Mouse (Mus musculus) CH12.LX (cell line): ENCODE data around the gene Rc3h1.

Experiments
- CHD2 ChIP-seq: IDR thresholded peaks from 2 replicates; pipeline ENCODE4 v1.6.1; 2011; ENCODE audit warnings: low read length, improper control_type of control experiment
- CTCF ChIP-seq, 2 experiments: IDR thresholded peaks in 1 of 2; conservative IDR thresholded peaks in 1 of 2; 2 replicates each; pipeline ENCODE4 v1.5.1; 2011 to 2012; ENCODE audit warnings: low read depth in 2 of 2, low read length in 2 of 2, improper control_type of control experiment in 1 of 2, inconsistent platforms in 1 of 2, mild to moderate bottlenecking in 1 of 2, moderate library complexity in 1 of 2
- HCFC1 ChIP-seq: IDR thresholded peaks from 2 replicates; pipeline ENCODE4 v1.6.1; 2012; ENCODE audit warnings: low read depth, mild to moderate bottlenecking, inconsistent platforms, low read length, improper control_type of control experiment
- JUND ChIP-seq: conservative IDR thresholded peaks from 2 replicates; pipeline ENCODE4 v1.6.1; 2011; ENCODE audit warnings: low read depth, low read length, improper control_type of control experiment
- MYC ChIP-seq: IDR thresholded peaks from 2 replicates; pipeline ENCODE4 v1.6.1; 2011; ENCODE audit warnings: low read depth, mild to moderate bottlenecking, improper control_type of control experiment, low read length
- NELFE ChIP-seq: IDR thresholded peaks from 2 replicates; pipeline ENCODE4 v1.6.1; 2011; ENCODE audit warnings: low read depth, low read length, improper control_type of control experiment
- POLR2A ChIP-seq: IDR thresholded peaks from 2 replicates; pipeline ENCODE4 v1.6.1; 2011; ENCODE audit warnings: low read depth, mild to moderate bottlenecking, improper control_type of control experiment, low read length
- POLR2AphosphoS2 ChIP-seq: IDR thresholded peaks from 2 replicates; pipeline ENCODE4 v1.6.1; 2011; ENCODE audit warnings: low read depth, low read length, improper control_type of control experiment
- RCOR1 ChIP-seq: conservative IDR thresholded peaks from 2 replicates; pipeline ENCODE4 v1.6.1; 2012; ENCODE audit warnings: low read depth, mild to moderate bottlenecking, inconsistent platforms, low read length, improper control_type of control experiment
- TCF12 ChIP-seq: IDR thresholded peaks from 2 replicates; pipeline ENCODE4 v1.6.1; 2014; ENCODE audit warnings: low read depth, mild to moderate bottlenecking, inconsistent platforms, low read length, improper control_type of control experiment
- UBTF ChIP-seq: IDR thresholded peaks from 2 replicates; pipeline ENCODE4 v1.6.1; 2012; ENCODE audit warnings: low read depth, mild to moderate bottlenecking, inconsistent platforms, low read length, improper control_type of control experiment, moderate library complexity
- USF1 ChIP-seq: IDR thresholded peaks from 2 replicates; pipeline ENCODE4 v1.6.1; 2014; ENCODE audit warnings: low read depth, mild to moderate bottlenecking, inconsistent platforms, low read length, improper control_type of control experiment
- USF2 ChIP-seq: conservative IDR thresholded peaks from 2 replicates; pipeline ENCODE4 v1.6.1; 2011; ENCODE audit warnings: low read depth, low read length, improper control_type of control experiment
- ZKSCAN1 ChIP-seq: IDR thresholded peaks from 2 replicates; pipeline ENCODE4 v1.6.1; 2012; ENCODE audit warnings: low read depth, inconsistent platforms, low read length, improper control_type of control experiment, borderline replicate concordance

GRCm38 (mm10) chr1:160904047-160904446, 2.2 kb upstream of the Rc3h1 start:
- no peak for TF ChIP-seq ZKSCAN1
- no peak for TF ChIP-seq JUND
- no peak for TF ChIP-seq POLR2A
- TF ChIP-seq TCF12, result no peak
- no peak for TF ChIP-seq USF1
- no peak for TF ChIP-seq RCOR1
- TF ChIP-seq CTCF (conservative IDR thresholded peaks at IDR 0.05 in 1 of 2, IDR thresholded peaks at IDR 0.05 in 1 of 2; ENCODE audit: low read depth in 2 of 2, low read length in 2 of 2), result no peak
- no peak for TF ChIP-seq MYC
- TF ChIP-seq POLR2AphosphoS2, result no peak
- TF ChIP-seq HCFC1, result no peak
- no peak for TF ChIP-seq NELFE
- TF ChIP-seq CHD2, result no peak
- TF ChIP-seq USF2, result no peak
- TF ChIP-seq UBTF, result no peak
